Mouse (Mus musculus): ENCODE measurements around the gene Fhl2. TPM values are rescaled to one million over a fixed set of nuclear protein-coding genes. Genes with fewer than 3 reads are reported as not detected.

Gene Fhl2
- 10 to 100 TPM; 53.9 to 54.4 TPM for total RNA-seq (2021)

DNA sequence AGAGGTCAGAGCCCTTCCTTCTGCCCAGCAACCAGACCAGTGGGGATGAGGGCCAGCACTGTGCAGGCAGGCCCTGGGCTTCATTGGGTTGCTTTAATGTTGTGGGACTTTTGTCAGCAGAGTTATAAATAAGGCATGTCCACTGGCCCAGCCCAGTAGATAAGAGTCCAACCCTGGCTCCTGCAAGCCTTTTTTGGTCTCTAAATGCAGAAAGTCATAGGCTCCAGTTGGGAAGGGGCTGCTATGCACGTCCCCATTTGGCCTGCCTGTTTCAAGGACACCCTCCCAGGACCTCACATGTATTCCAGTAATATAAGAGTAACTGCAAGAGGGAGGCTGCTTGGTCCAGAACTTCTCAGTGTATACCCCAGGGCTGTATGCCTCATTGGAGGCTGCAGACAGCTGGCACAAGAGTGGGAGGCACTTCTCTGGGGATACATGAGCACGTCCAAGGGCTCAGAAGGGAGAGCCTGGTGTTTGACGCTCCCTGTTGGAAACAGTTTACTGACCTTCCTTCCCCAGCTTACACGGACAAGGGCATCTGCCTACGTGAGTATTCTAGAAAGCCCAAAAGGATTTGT, at the start of gene Fhl2:
Gene Fhl2 (minus strand): TSS at position 324 of the 581 bp plus-strand sequence.
- DNase-seq (ENCODE audit: low spot score in 2 of 2): no peak
- intact Hi-C loops (cut with DNase I): loop anchor here (5.0 kb wide), 2 partner anchors 34 to 66 kb away; no protein-coding TSS in a partner anchor

GRCm38 (mm10) chr1:43245014-43245413, 48.2 kb upstream of the Fhl2 start:
- intact Hi-C loops (cut with DNase I): no loop called here

DNA sequence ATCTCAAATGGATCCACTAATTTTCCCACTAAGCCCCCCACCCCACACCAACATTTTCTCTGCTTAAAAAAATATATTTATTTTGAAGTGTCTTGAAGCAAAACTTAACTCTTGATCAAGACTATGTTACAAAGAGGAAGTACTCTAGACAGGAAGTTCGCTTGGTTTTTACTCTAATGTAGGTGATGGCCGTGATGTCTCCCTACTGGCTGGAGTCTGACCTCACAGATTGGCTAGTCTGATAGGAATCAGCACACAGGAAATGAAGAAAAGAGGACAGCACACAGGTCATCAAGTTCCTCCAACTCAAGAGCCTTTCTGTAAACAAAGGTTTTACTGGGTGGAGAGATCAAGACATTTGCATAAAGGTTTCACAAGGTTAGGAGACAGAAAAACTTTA, 44.4 kb upstream of the Fhl2 start:
- DNase-seq (ENCODE audit: low spot score in 2 of 2): no peak
- intact Hi-C loops (cut with DNase I): no loop called here

More at GRCm38 (mm10) chr1:43245014-43245413, 48.2 kb upstream of the Fhl2 start:
- DNase-seq (ENCODE audit: low spot score in 2 of 2): no peak

DNA sequence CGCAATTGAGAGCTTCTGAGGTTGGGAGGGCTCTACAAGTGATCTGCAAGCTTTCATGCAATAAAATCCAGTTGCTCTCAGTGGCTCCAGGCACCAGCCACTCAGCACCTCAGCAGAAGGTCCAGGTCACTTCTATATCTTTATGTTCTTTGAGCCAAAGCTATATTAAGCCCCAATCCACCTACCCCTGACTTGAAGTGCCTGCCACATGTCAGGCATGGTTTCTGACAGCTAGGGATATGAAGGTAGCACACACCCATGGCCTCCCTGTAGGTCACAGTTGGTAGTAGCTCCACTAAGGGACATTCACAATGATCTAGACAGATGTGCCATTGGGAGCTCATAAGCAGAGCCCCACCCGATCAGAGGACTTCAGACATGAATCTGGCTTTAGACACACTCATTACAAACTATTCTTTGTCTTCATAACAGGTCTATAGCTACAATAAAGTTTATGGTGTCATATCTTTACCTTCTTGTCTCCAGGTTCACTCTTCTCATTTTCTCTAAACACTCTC, 43.1 kb upstream of the Fhl2 start:
- DNase-seq (ENCODE audit: low spot score in 2 of 2): no peak
- intact Hi-C loops (cut with DNase I): no loop called here

DNA sequence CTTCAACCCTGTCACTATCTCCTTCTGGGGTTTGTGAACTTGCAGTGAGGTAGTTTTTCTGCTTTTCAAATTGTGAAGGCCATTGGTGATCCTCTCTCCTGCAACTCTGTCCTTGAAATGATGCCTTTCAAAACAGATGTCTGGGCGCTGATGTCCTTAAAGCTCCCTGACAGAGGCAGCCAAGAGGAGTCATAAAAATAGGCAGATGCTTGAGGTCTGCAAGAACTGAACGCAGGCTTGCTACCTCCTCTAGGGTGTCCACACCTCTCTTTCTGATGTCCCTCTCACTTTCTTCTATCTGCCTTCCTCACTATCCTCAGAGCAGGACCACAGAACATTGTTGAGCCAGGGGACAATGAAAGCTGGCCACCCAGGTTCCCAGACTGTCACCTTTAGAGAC, 41.7 kb upstream of the Fhl2 start:
- intact Hi-C loops (cut with DNase I): no loop called here
- DNase-seq (ENCODE audit: low spot score in 2 of 2): no peak

GRCm38 (mm10) chr1:43237360-43238235, 40.8 kb upstream of the Fhl2 start:
- intact Hi-C loops (cut with DNase I): no loop called here
- no peak for DNase-seq (ENCODE audit: low spot score in 2 of 2)

- intact Hi-C loops (cut with DNase I): no loop called here
- no peak for DNase-seq (ENCODE audit: low spot score in 2 of 2)
These were observed 28.9 kb upstream of the Fhl2 start for GRCm38 (mm10) chr1:43225531-43226151.

DNA sequence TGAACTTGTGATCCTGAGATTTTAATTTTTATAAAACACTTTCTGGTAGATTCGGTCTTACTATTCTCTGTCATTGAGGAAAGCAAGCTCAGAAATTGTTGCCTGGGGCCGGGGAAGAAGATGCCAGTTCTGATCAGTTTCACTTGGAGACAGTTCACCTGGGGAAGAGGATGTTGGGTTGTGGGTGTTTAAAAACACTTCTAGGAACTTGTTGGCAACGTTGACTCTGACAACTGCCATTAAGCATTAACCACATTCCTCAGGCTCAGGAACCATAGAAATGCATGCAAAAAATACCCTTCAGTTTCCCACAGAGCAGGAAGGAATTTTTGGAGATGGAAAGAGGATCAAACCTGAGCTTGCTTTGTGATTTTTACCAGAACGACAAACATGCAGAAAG, 28.2 kb upstream of the Fhl2 start:
- intact Hi-C loops (cut with DNase I): no loop called here

GRCm38 (mm10) chr1:43224171-43224570, 27.4 kb upstream of the Fhl2 start:
- intact Hi-C loops (cut with DNase I): no loop called here
- DNase-seq (ENCODE audit: low spot score in 2 of 2): no peak

More for the DNA sequence above, 28.2 kb upstream of the Fhl2 start:
- no peak for DNase-seq (ENCODE audit: low spot score in 2 of 2)

DNA sequence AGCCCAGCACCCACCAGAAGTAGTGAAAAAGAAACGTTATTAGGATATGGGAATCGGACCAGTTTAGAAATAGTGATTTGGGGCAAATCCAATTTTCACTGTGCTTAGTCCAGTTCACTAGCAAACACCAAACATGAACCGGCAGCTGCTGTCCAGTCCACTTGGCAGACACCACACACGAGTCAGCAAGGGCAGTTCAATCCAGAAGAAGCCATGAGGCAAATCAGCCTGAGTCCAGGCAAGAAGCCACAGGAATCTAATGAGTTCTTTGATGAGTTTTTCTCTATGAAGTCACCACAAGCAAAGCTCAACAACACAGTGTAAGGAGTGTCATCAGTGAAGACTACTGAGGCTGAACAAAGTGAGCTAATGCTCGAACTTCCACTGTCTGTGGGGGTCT, 26.3 kb upstream of the Fhl2 start:
- no peak for DNase-seq (ENCODE audit: low spot score in 2 of 2)
- intact Hi-C loops (cut with DNase I): no loop called here

- intact Hi-C loops (cut with DNase I): loop anchor here (1.0 to 2.0 kb wide), 2 partner anchors 19 to 39 kb away; no protein-coding TSS in a partner anchor
These were observed 21.4 kb upstream of the Fhl2 start for GRCm38 (mm10) chr1:43218016-43218680.

DNA sequence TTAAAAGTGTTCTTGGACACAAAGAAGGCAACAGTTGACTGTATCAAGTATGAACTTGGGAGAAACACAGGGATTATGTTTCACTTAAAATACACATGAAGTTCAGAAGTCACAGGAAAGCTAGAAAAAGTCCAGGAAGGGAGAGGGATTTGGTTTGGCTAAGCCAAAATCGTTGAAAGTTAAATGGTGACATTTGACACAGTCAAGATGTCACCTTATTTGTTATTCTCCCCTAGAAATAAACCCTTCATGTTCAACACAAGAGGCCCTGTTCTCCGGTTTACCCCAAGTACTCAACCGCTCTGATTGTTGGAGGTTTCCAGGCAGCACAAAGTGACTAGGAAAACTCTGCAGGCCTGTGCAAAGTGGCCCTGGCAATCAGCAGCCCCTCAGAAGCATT, 18.8 kb upstream of the Fhl2 start:
- intact Hi-C loops (cut with DNase I): no loop called here
- DNase-seq (ENCODE audit: low spot score in 2 of 2): no peak

More at GRCm38 (mm10) chr1:43218016-43218680, 21.4 kb upstream of the Fhl2 start:
- DNase-seq (ENCODE audit: low spot score in 2 of 2): peak in 1 of 2 experiments; percentile 67

- intact Hi-C loops (cut with DNase I): no loop called here
These were observed 14.5 kb upstream of the Fhl2 start for GRCm38 (mm10) chr1:43211274-43211673.

GRCm38 (mm10) chr1:43210285-43210684, 13.5 kb upstream of the Fhl2 start:
- intact Hi-C loops (cut with DNase I): no loop called here
- DNase-seq (ENCODE audit: low spot score in 2 of 2): no peak

More at GRCm38 (mm10) chr1:43211274-43211673, 14.5 kb upstream of the Fhl2 start:
- DNase-seq (ENCODE audit: low spot score in 2 of 2): no peak

GRCm38 (mm10) chr1:43207147-43207546, 10.4 kb upstream of the Fhl2 start:
- DNase-seq (ENCODE audit: low spot score in 2 of 2): no peak
- intact Hi-C loops (cut with DNase I): no loop called here

GRCm38 (mm10) chr1:43203282-43203681, 6.5 kb upstream of the Fhl2 start:
- no peak for DNase-seq (ENCODE audit: low spot score in 2 of 2)
- intact Hi-C loops (cut with DNase I): no loop called here

GRCm38 (mm10) chr1:43202226-43202625, 5.4 kb upstream of the Fhl2 start:
- no peak for DNase-seq (ENCODE audit: low spot score in 2 of 2)
- intact Hi-C loops (cut with DNase I): no loop called here

DNA sequence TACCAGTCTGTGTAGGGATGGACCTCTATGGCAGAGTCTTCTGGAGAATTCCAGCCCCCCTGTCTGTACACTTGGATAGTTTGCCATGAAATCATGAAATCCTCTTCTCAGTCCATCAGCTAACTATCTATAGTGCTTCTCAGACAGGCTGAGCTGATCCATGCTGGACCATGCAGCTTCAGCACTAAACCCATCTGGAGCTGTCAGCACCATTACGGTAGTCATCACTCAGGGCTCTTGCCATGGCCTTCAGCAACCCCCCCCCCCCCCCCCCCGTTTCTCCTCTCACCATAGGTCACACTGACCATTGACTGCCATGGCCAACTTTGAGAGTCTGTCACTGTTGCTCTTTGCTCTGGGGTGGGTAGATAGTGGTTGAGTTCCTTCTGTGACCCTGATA, 5.0 kb upstream of the Fhl2 start:
- DNase-seq (ENCODE audit: low spot score in 2 of 2): no peak
- intact Hi-C loops (cut with DNase I): no loop called here

GRCm38 (mm10) chr1:43199867-43200240, 3.1 kb upstream of the Fhl2 start:
- intact Hi-C loops (cut with DNase I): loop anchor here (1.0 to 5.0 kb wide), 5 partner anchors 18 to 63 kb away; no protein-coding TSS in a partner anchor
- DNase-seq (ENCODE audit: low spot score in 2 of 2): peak; percentile 72 to 97
